ENCODE assay signal across 8 mouse cellular contexts in genomic region chr7:45017242-45018061, GRCm38 (mm10). TPM values are rescaled to one million over a fixed set of nuclear protein-coding genes. Genes with fewer than 3 reads are reported as not detected.
DNase-seq lines count a peak whose midpoint lies in the region; ATAC-seq lines count a peak whose summit lies in the region.

Gene Rras (plus strand): TSS chr7:45017961.

- peaks cover 10% of the 10 kb centered on the region for H3K36me3 ChIP-seq in hindbrain, embryonic 12.5 days

- H3K9me3 ChIP-seq in hindbrain, embryonic 12.5 days (replicated peaks): no peaks in the 10 kb centered on the region

- peak within 1 kb of the TSS; percentile 86 for H3K4me2 ChIP-seq in hindbrain, embryonic 12.5 days (replicated peaks)

- H3K4me1 ChIP-seq in hindbrain, embryonic 12.5 days: peaks cover 34% of the 10 kb centered on the region

- peak; percentile 77 for ATAC-seq in hindbrain, embryonic 12.5 days (ENCODE audit: low FRiP score)

- 0 out of 2 replicates have a peak, but pooled peaks cover 3% of the 10 kb centered on the region for H3K27me3 ChIP-seq in hindbrain, embryonic 12.5 days

- DNase-seq in Muller cell, postnatal 12 days (ENCODE audit: inconsistent ontology term): peak; percentile 100
- DNase-seq in cerebellum, adult 9-11 months: peak; percentile 93
- peak; percentile 80 to 85 for DNase-seq in frontal cortex, postnatal 10 days (ENCODE audit: low spot score in 2 of 2)
- DNase-seq in layer of hippocampus, postnatal 14 days (ENCODE audit: low spot score in 2 of 2): peak; percentile 68 to 93
- peak; percentile 92 for DNase-seq in lung, postnatal 14 days
- peak; percentile 61 for DNase-seq in retina, adult 2 months (ENCODE audit: low read depth, low spot score)
- DNase-seq in thymus, postnatal 36 days: peak; percentile 76 to 84

- under 1% methylated on average over 35 of the region's 36 CpGs for WGBS in hindbrain, embryonic 12.5 days

- H3K27ac ChIP-seq in hindbrain, embryonic 12.5 days: peak within 1 kb of the TSS; percentile 85

- peak within 1 kb of the TSS; percentile 69 for H3K9ac ChIP-seq in hindbrain, embryonic 12.5 days

- peak within 1 kb of the TSS; percentile 93 for H3K4me3 ChIP-seq in hindbrain, embryonic 12.5 days

RNA-seq across cellular contexts. Expression of gene Rras, which starts in this region (rescaled TPM):
- 22.6 and 23.2 TPM in 2 replicates for polyA plus RNA-seq in hindbrain, embryonic 12.5 days (2016; fragmentation: Nextera tagmentation; extraction: Ambion mirVana)
- total RNA-seq in layer of hippocampus, postnatal 14 days (2021): 10 to 100 TPM; 12.1 to 16.2 TPM

Comparison
In these comparisons a context has a peak if more than half of its experiments do, and no peak if none do; other contexts are left out.
1. Peak in every context shown above with its lines: DNase-seq, ATAC-seq, H3K4me3 ChIP-seq and H3K27ac ChIP-seq.